Mouse (Mus musculus) brain, embryonic 14.5 days (tissue): ENCODE data around the gene Ppp1r12b. TPM values are rescaled to one million over a fixed set of nuclear protein-coding genes. Genes with fewer than 3 reads are reported as not detected.

Experiments used
- DNase-seq: peaks from one replicate; pipeline ENCODE4 v3.0.0-alpha.2; 2011; ENCODE audit warnings: low read depth
- CTCF ChIP-seq: fragments of 200-500 bp; IDR thresholded peaks from 2 replicates; pipeline ENCODE4 v1.5.1; 2012; ENCODE audit warnings: inconsistent platforms, mild to moderate bottlenecking, moderate library complexity, borderline replicate concordance; ENCODE audit not compliant: insufficient read depth, insufficient read length; ENCODE audit errors: extremely low read depth
- POLR2A ChIP-seq: fragments of 200-500 bp; IDR thresholded peaks from 2 replicates; pipeline ENCODE4 v1.6.1; 2012; ENCODE audit warnings: mild to moderate bottlenecking, inconsistent platforms, borderline replicate concordance; ENCODE audit not compliant: poor library complexity, insufficient read depth, insufficient read length, severe bottlenecking; ENCODE audit errors: extremely low read depth
- polyA plus RNA-seq: library from polyadenylated mRNA; depleted of rRNA; stranded (reverse); fragments of >200 nt; gene quantifications from 2 replicates; pipeline ENCODE4 v1.2.3, GENCODE M21; 2012

Ppp1r12b gene
- polyA plus RNA-seq, 1 experiment, result 16.8 TPM

GRCm38 (mm10) chr1:134741946-134742661 is 213.6 kb downstream of the Ppp1r12b start:
- DNase-seq, result no peak
- TF ChIP-seq CTCF (no peak), POLR2A (no peak)

GRCm38 (mm10) chr1:134741433-134741832 is 214.3 kb downstream of the Ppp1r12b start:
- TF ChIP-seq POLR2A, result no peak
- TF ChIP-seq CTCF, result peak; percentile 32; the same call in 1 of the 2 replicates
- DNase-seq, result no peak

- DNase-seq, result no peak
- TF ChIP-seq POLR2A (no peak), CTCF (no peak)
Observed at GRCm38 (mm10) chr1:134737463-134737862, 218.3 kb downstream of the Ppp1r12b start.

GRCm38 (mm10) chr1:134733659-134734058 is 222.1 kb downstream of the Ppp1r12b start:
- TF ChIP-seq CTCF, result no peak
- no peak for TF ChIP-seq POLR2A
- DNase-seq, result no peak

- TF ChIP-seq CTCF (no peak), POLR2A (no peak)
- no peak for DNase-seq
Observed at GRCm38 (mm10) chr1:134727256-134727655, 228.5 kb downstream of the Ppp1r12b start.

GRCm38 (mm10) chr1:134726480-134726879 is 229.3 kb downstream of the Ppp1r12b start:
- no peak for DNase-seq
- TF ChIP-seq POLR2A (no peak), CTCF (no peak)

GRCm38 (mm10) chr1:134725276-134725675 is 230.5 kb downstream of the Ppp1r12b start:
- TF ChIP-seq POLR2A, result no peak
- peak; percentile 55; the same call in 1 of the 2 replicates for TF ChIP-seq CTCF
- peak; percentile 59 for DNase-seq

- no peak for DNase-seq
- no peak for TF ChIP-seq CTCF
- no peak for TF ChIP-seq POLR2A
Observed at GRCm38 (mm10) chr1:134722891-134723290, 232.9 kb downstream of the Ppp1r12b start.

- TF ChIP-seq POLR2A (no peak), CTCF (no peak)
Observed at GRCm38 (mm10) chr1:134721486-134721885, 234.3 kb downstream of the Ppp1r12b start.

GRCm38 (mm10) chr1:134719718-134720304 is 235.9 kb downstream of the Ppp1r12b start:
- no peak for DNase-seq
- TF ChIP-seq CTCF (no peak), POLR2A (no peak)

More at GRCm38 (mm10) chr1:134721486-134721885, 234.3 kb downstream of the Ppp1r12b start:
- DNase-seq, result no peak

GRCm38 (mm10) chr1:134715092-134715491 is 240.7 kb downstream of the Ppp1r12b start:
- TF ChIP-seq POLR2A (no peak), CTCF (no peak)
- no peak for DNase-seq

GRCm38 (mm10) chr1:134714166-134714565 is 241.6 kb downstream of the Ppp1r12b start:
- TF ChIP-seq CTCF (no peak), POLR2A (no peak)
- no peak for DNase-seq

GRCm38 (mm10) chr1:134713421-134713969 is 242.2 kb downstream of the Ppp1r12b start:
- TF ChIP-seq CTCF, result no peak
- peak; percentile 80 for DNase-seq
